Mouse (Mus musculus) erythroblast, embryonic 14.5 days (primary cell): ENCODE results near the gene Cnn1. TPM values are rescaled to one million over a fixed set of nuclear protein-coding genes. Genes with fewer than 3 reads are reported as not detected.
"Not testable (repeated sequence)": the region's sequence is repeated elsewhere in the genome, so short reads cannot be mapped to it uniquely, and the experiment has no call there.

Experiments used
- H3K27me3 ChIP-seq: 2 replicates; pipeline ENCODE4 v1.6.1; 2012; ENCODE audit warnings: inconsistent platforms; ENCODE audit not compliant: control insufficient read depth
- H3K36me3 ChIP-seq: 2 replicates; pipeline ENCODE4 v1.6.1; 2012; ENCODE audit warnings: mild to moderate bottlenecking, inconsistent platforms; ENCODE audit not compliant: control insufficient read depth
- H3K4me1 ChIP-seq: 2 replicates; pipeline ENCODE4 v1.6.1; 2012; ENCODE audit warnings: inconsistent platforms; ENCODE audit not compliant: control insufficient read depth
- H3K4me3 ChIP-seq: replicated peaks from 2 replicates; pipeline ENCODE3; 2012; ENCODE audit warnings: moderate library complexity, mild to moderate bottlenecking, inconsistent platforms
- H3K9me3 ChIP-seq: 2 replicates; pipeline ENCODE4 v1.6.1; 2012; ENCODE audit warnings: low read length, inconsistent platforms, mixed read lengths; ENCODE audit not compliant: control insufficient read depth
- GATA1 ChIP-seq: IDR thresholded peaks from 2 replicates; pipeline ENCODE4 v1.6.1; 2012; ENCODE audit warnings: low read length, inconsistent platforms, mixed read lengths
- TAL1 ChIP-seq: IDR thresholded peaks from 3 replicates; pipeline ENCODE4 v1.6.1; 2012; ENCODE audit warnings: low read length, inconsistent platforms, mixed read lengths
- polyA plus RNA-seq: library from polyadenylated mRNA; stranded (reverse); fragments of >175 nt; gene quantifications from 2 replicates; pipeline ENCODE4 v1.2.3, GENCODE M21; 2012

The Cnn1 gene
- polyA plus RNA-seq, 1 experiment: not detected

- peak overlapping the region; percentile 88 for H3K4me3 ChIP-seq
- no peak for TF ChIP-seq GATA1
- no peak for TF ChIP-seq TAL1
- H3K27me3 ChIP-seq: no peaks in the 10 kb centered on the region
- no peaks in the 10 kb centered on the region for H3K9me3 ChIP-seq
- H3K36me3 ChIP-seq: peaks cover 72% of the 10 kb centered on the region
- peaks cover 25% of the 10 kb centered on the region for H3K4me1 ChIP-seq
Observed at GRCm38 (mm10) chr9:22069881-22070553, 29.0 kb upstream of the Cnn1 start.

GRCm38 (mm10) chr9:22070791-22071573 is 28.0 kb upstream of the Cnn1 start, which contains the start of the genes Gm49318 and Zfp653:
Gm49318 (minus strand) TSS chr9:22071259.
Zfp653 (minus strand) TSS chr9:22071376.
- Histone ChIP-seq H3K9me3 (no peaks in the 10 kb centered on the region), H3K4me3 (peak within 1 kb of the TSS; percentile 88), H3K4me1 (peaks cover 23% of the 10 kb centered on the region), H3K27me3 (no peaks in the 10 kb centered on the region), H3K36me3 (peaks cover 67% of the 10 kb centered on the region)
- TF ChIP-seq GATA1 (no peak), TAL1 (no peak)

- H3K36me3 ChIP-seq: peaks cover 69% of the 10 kb centered on the region
- no peaks in the 10 kb centered on the region for H3K27me3 ChIP-seq
- peaks cover 23% of the 10 kb centered on the region for H3K4me1 ChIP-seq
- no peak overlapping the region for H3K4me3 ChIP-seq
- TF ChIP-seq TAL1: no peak
- no peak for TF ChIP-seq GATA1
- H3K9me3 ChIP-seq: no peaks in the 10 kb centered on the region
Observed at GRCm38 (mm10) chr9:22072276-22072675, 26.7 kb upstream of the Cnn1 start.

GRCm38 (mm10) chr9:22075778-22076177 is 23.2 kb upstream of the Cnn1 start:
- H3K4me3 ChIP-seq, H3K27me3 ChIP-seq, H3K9me3 ChIP-seq, H3K4me1 ChIP-seq: not testable (repeated sequence)
- peaks cover 64% of the 10 kb centered on the region for H3K36me3 ChIP-seq

- H3K36me3 ChIP-seq: peaks cover 64% of the 10 kb centered on the region
- H3K4me1 ChIP-seq: peaks cover 7% of the 10 kb centered on the region
- no peaks in the 10 kb centered on the region for H3K9me3 ChIP-seq
- H3K4me3 ChIP-seq: no peak overlapping the region
- no peaks in the 10 kb centered on the region for H3K27me3 ChIP-seq
- no peak for TF ChIP-seq GATA1
- TF ChIP-seq TAL1: no peak
Observed at GRCm38 (mm10) chr9:22076223-22076622, 22.8 kb upstream of the Cnn1 start.

GRCm38 (mm10) chr9:22084667-22085021 is 14.4 kb upstream of the Cnn1 start:
- Histone ChIP-seq H3K4me3 (peak overlapping the region; percentile 78), H3K9me3 (no peaks in the 10 kb centered on the region), H3K27me3 (0 out of 2 replicates have a peak, but pooled peaks cover 2% of the 10 kb centered on the region), H3K4me1 (peaks cover 26% of the 10 kb centered on the region), H3K36me3 (peaks cover 16% of the 10 kb centered on the region)
- TF ChIP-seq TAL1: no peak
- no peak for TF ChIP-seq GATA1

- Histone ChIP-seq H3K36me3 (peaks cover 14% of the 10 kb centered on the region), H3K4me1 (peaks cover 26% of the 10 kb centered on the region), H3K27me3 (peaks cover 6% of the 10 kb centered on the region; the same call in 1 of the 2 replicates), H3K9me3 (no peaks in the 10 kb centered on the region), H3K4me3 (peak within 1 kb of the TSS; percentile 78)
- no peak for TF ChIP-seq TAL1
Observed at GRCm38 (mm10) chr9:22085022-22085834, 13.8 kb upstream of the Cnn1 start, which contains the start of gene Ecsit. Ecsit (minus strand) TSS chr9:22085438.

GRCm38 (mm10) chr9:22086012-22086411 is 13.0 kb upstream of the Cnn1 start:
- Histone ChIP-seq H3K27me3 (peaks cover 6% of the 10 kb centered on the region; the same call in 1 of the 2 replicates), H3K36me3 (peaks cover 10% of the 10 kb centered on the region), H3K4me3 (peak overlapping the region; percentile 78), H3K4me1 (peaks cover 26% of the 10 kb centered on the region), H3K9me3 (no peaks in the 10 kb centered on the region)
- TF ChIP-seq GATA1: no peak
- no peak for TF ChIP-seq TAL1
